Mouse (Mus musculus): ENCODE measurements around the gene Rab37.

The Rab37 gene

GRCm38 (mm10) chr11:115164976-115165374, 73.7 kb downstream of the Rab37 start:
- peak; percentile 68 for DNase-seq (ENCODE audit: low read depth, low spot score)

GRCm38 (mm10) chr11:115166776-115167175, 75.5 kb downstream of the Rab37 start:
- DNase-seq (ENCODE audit: low read depth, low spot score), result no peak

- DNase-seq (ENCODE audit: low read depth, low spot score), result no peak
These were observed 76.5 kb downstream of the Rab37 start for GRCm38 (mm10) chr11:115167631-115168249.

- no peak for DNase-seq (ENCODE audit: low read depth, low spot score)
These were observed 78.2 kb downstream of the Rab37 start for GRCm38 (mm10) chr11:115169430-115169829.

GRCm38 (mm10) chr11:115171125-115171524, 79.9 kb downstream of the Rab37 start:
- peak; percentile 62 for DNase-seq (ENCODE audit: low read depth, low spot score)

- DNase-seq (ENCODE audit: low read depth, low spot score), result no peak
These were observed 81.6 kb downstream of the Rab37 start for GRCm38 (mm10) chr11:115172825-115173287.

GRCm38 (mm10) chr11:115173549-115174339, 82.5 kb downstream of the Rab37 start:
- no peak for DNase-seq (ENCODE audit: low read depth, low spot score)

GRCm38 (mm10) chr11:115176399-115177190, 85.4 kb downstream of the Rab37 start:
- DNase-seq (ENCODE audit: low read depth, low spot score), result no peak

GRCm38 (mm10) chr11:115177559-115178195, 86.4 kb downstream of the Rab37 start:
- DNase-seq (ENCODE audit: low read depth, low spot score), result no peak

GRCm38 (mm10) chr11:115178766-115179165, 87.5 kb downstream of the Rab37 start:
- no peak for DNase-seq (ENCODE audit: low read depth, low spot score)

- DNase-seq (ENCODE audit: low read depth, low spot score), result no peak
These were observed 88.0 kb downstream of the Rab37 start for GRCm38 (mm10) chr11:115179191-115179590.

- no peak for DNase-seq (ENCODE audit: low read depth, low spot score)
These were observed 88.7 kb downstream of the Rab37 start for GRCm38 (mm10) chr11:115179881-115180280.

- DNase-seq (ENCODE audit: low read depth, low spot score), result peak; percentile 75
These were observed 90.8 kb downstream of the Rab37 start for GRCm38 (mm10) chr11:115181913-115182638.

- DNase-seq (ENCODE audit: low read depth, low spot score), result no peak
These were observed 93.7 kb downstream of the Rab37 start for GRCm38 (mm10) chr11:115184973-115185372.

GRCm38 (mm10) chr11:115187224-115187639, 96.0 kb downstream of the Rab37 start, which contains the start of gene Tmem104:
Gene Tmem104 (plus strand): TSS chr11:115187487.
- DNase-seq (ENCODE audit: low read depth, low spot score), result peak; percentile 99

GRCm38 (mm10) chr11:115187693-115188092, 96.5 kb downstream of the Rab37 start, which contains the start of gene Nat9:
Gene Nat9 (minus strand): TSS chr11:115187859.
- no peak for DNase-seq (ENCODE audit: low read depth, low spot score)

- DNase-seq (ENCODE audit: low read depth, low spot score), result no peak
These were observed 97.5 kb downstream of the Rab37 start for GRCm38 (mm10) chr11:115188539-115189231.

- DNase-seq (ENCODE audit: low read depth, low spot score), result no peak
These were observed 98.1 kb downstream of the Rab37 start for GRCm38 (mm10) chr11:115189304-115189703.

- DNase-seq (ENCODE audit: low read depth, low spot score), result peak; percentile 50
These were observed 100.9 kb downstream of the Rab37 start for GRCm38 (mm10) chr11:115192180-115192579.

GRCm38 (mm10) chr11:115194693-115195092, 103.5 kb downstream of the Rab37 start:
- no peak for DNase-seq (ENCODE audit: low read depth, low spot score)
